Mouse (Mus musculus) 3134 (cell line): Measurements from ENCODE around the gene Gm42417.

Source experiments
- DNase-seq: peaks from one replicate; pipeline ENCODE4 v3.0.0-alpha.2; 2011; ENCODE audit warnings: low spot score; ENCODE audit not compliant: insufficient read length; ENCODE audit errors: extremely low read depth

Gene Gm42417

DNA sequence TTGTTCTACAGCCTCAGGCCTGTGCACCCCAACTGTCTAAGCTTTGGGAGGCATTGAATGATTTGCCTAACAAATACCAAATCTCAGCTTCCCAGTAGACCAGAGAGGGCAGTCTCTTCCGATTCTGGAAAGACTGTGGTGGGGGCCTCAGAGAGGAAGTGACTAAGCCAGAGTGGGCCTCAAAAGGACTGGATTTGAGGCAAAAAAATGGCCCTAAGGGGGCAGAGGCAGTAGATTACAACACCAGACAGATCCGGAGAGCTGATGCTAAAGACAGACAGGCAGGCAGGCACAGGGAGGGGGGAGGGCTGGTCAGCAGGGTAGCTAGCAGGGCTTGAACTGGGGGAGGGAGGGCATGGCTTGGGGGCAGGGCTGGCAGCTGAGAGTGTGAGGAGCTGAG, 27.2 kb upstream of the Gm42417 start:
- DNase-seq = no peak

- DNase-seq = peak; percentile 60
These were observed 24.9 kb upstream of the Gm42417 start for GRCm38 (mm10) chr1:36564101-36564500.

GRCm38 (mm10) chr1:36563632-36564031, 24.4 kb upstream of the Gm42417 start:
- no peak for DNase-seq

- DNase-seq = peak; percentile 53
These were observed 24.0 kb upstream of the Gm42417 start for GRCm38 (mm10) chr1:36563197-36563596.

- DNase-seq = no peak
These were observed 23.2 kb upstream of the Gm42417 start for GRCm38 (mm10) chr1:36562388-36562787.

GRCm38 (mm10) chr1:36560903-36561302, 21.7 kb upstream of the Gm42417 start:
- no peak for DNase-seq

GRCm38 (mm10) chr1:36559888-36560287, 20.7 kb upstream of the Gm42417 start:
- DNase-seq = no peak

DNA sequence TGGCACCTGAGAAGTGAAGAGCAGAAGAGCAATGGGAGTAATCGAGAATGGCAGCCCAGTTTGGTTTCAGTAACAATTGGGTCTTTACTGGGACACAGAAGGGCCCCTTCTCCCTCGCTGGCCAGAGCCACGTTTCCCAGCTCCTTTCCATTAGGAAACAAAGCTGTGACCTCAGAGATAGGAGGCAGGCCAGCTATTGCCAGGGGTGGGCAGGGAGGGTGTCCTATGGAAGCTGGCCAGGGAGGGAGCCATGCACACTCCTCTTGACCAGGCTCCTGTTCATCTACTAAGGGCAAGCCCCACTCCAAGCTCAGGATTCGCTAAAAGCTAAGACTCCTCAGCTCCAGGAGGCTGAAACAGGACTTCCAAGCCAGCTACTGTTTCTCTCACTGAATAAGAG, 20.0 kb upstream of the Gm42417 start:
- no peak for DNase-seq

GRCm38 (mm10) chr1:36558031-36558993, 19.1 kb upstream of the Gm42417 start, which contains the start of gene Sema4c:
TSS of gene Sema4c (minus strand) at chr1:36558349.
- DNase-seq = no peak

DNA sequence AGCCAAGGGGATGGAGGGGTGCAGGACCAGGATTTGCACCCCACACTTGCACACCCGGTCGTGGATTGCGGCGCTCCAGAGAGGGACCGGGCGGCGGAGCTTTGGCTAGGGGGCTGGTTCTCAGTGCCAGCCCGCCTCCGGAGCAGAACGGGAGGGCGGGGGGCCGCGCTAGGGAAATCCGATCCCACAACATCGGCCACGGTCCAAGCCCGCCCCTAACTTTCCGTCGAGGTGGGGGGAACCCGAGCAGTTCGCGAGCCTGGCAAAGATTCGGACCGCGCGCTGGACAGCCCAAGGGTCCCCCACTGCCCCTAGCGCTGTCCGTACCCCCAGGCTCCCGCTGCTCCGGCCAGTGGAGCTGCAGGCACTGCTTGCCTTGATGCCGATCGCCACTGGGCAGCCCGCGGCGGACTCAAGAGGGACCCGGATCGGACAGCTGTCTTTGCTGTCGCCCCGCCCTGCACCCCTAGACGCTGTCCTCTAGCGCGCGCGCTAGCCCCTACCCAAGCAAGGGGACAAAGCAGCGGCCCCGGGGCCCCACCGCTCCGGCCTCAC, 18.3 kb upstream of the Gm42417 start:
- DNase-seq = peak; percentile 81

- DNase-seq = peak; percentile 94
These were observed 17.6 kb upstream of the Gm42417 start for GRCm38 (mm10) chr1:36556553-36557456.

GRCm38 (mm10) chr1:36555798-36556395, 16.7 kb upstream of the Gm42417 start:
- DNase-seq = peak; percentile 59

DNA sequence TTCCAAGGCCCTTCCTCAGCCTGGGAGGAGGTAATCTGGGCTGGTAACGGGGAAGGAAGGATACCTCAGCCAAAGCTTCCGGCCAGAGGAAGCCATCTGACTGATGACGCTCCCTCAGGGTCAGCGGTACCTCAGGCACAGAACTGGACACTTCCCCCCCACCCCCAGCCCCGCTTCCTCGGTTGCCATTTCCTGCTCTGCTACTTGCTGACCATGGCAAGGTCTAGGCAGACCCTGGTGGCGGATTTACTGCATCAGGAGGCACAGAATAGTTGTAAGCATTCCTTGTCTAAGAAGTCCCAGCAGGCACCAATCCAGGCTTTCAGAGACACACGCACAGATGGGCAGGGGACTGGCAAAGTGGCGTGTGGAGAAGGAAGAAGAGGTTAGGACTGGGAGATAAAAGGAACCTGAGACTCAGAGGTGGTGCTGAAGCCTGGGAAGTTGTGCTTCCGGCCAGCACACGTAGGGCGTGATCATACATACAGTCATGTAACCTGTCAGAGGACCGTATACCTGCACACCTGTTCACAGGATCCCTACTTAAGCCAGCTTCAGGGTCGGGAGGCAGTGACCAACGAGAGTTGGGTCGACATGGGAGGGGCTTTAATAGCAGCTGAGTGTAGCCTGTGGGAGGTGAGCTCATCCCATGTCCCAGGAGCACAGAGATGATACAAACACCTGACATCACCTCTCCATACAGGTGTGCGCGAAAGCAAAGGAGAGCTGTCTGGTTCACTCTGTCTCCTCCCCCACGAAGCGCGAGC, 15.6 kb upstream of the Gm42417 start:
- no peak for DNase-seq

DNA sequence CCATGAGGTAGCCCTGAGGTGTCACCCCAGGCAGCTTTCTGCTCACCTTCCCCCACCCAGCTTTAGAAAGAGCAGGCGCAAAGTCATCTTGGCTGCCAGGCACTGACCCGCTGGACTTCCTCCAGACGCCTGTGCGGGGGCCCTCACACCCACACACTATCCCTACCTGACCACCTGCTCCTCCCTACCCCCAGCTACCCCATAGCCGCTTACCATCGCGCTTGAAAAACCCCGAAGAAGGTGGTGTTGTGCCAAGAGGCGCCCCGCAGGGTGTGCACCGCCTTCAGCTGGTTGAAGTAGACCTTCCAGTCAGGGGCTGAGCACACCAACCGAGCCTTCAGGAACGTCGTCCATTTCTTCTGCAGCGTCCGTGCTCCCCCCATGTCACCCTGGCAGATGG, 13.3 kb upstream of the Gm42417 start:
- no peak for DNase-seq

DNA sequence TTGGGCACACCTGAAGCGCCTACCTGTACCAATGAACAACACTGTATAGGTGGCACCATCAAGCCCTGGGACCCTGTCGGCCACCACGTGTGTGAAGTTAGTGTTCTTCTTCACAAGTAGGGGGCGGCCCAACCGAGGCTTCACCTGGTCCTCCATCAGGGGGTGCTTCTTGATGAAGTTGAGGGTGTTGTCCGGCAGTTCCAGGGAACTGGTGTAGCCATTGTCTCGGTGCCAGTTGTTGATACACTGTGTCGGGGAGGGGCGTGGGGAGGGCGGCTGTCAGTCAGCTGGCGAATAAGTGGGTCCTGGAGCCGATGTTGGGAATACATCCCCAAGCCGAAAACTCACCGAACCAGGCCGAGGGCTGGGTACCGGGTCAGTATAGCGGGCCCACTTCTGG, 12.7 kb upstream of the Gm42417 start:
- no peak for DNase-seq

- no peak for DNase-seq
These were observed 11.0 kb upstream of the Gm42417 start for GRCm38 (mm10) chr1:36550075-36550863.

GRCm38 (mm10) chr1:36549491-36549890, 10.3 kb upstream of the Gm42417 start:
- DNase-seq = no peak

DNA sequence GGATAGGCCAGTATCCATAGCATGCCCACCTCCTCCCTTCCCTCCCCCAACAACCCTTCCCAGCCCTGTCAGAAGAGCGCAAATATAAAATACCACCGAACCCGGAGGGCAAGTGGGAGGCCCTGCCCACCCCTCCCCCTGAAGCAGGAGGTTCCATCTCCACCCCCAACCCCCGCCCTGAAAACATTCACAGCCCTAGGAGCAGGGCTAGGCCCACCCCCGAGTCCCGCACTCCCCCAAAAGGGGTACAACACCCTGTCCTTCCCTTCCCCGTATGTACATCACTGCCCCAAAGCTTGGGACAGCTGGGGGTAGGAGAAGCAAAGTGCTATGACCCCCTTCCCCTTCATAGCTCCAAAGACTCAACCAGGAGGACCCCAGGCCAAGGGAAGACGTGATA, 9.5 kb upstream of the Gm42417 start:
- no peak for DNase-seq

DNA sequence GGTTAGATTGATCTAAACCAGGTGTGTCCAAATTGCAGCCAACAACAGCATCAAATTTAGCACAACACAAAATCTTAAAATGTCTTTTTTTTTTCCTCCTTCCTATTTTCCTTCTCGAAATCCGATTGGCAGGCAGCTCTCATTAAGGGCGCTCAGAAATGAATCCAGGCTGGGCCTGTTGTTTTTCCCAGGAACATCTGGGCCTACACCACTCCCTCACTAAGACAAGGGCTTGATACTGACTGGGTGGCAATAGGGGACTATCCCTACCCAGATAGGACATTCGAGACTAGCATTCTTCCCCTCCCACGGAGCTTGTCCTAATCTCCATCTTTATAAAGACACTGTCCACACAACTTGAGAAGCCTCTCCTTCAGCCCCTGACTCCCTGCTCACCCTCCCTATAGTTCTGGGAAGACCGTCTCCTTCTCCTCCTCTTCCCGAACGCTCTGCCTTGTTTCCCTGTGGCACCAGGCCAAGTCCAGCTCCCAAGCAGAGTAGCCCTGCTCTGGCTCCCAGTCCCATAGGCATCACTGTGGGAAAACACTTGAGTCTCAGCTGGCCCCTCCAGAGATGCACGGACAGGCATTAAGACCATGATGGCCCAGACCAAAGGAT, 8.9 kb upstream of the Gm42417 start:
- DNase-seq = no peak
